Comparison of ENCODE assay signal across 29 mouse cellular contexts in genomic region chr4:89554711-89555466, GRCm38 (mm10).
DNase-seq lines count a peak whose midpoint lies in the region; ATAC-seq and TF ChIP-seq lines count a peak whose summit lies in the region.
"Had no signal": no experiment of that assay in that cellular context is flagged by ENCODE, and none has a peak within 500 bp of the region (broad histone marks: within the 10 kb centered on the region; RNA-seq: fewer than 3 reads in every experiment).

No protein-coding gene starts in this region.

- H3K36me3 ChIP-seq in MEL (ENCODE audit: control insufficient read depth in 1 of 2, insufficient read depth in 2 of 2, low read length in 2 of 2): peaks cover 0 to 37% of the 10 kb centered on the region in 2 experiments; a peak in 2 of 4 replicates
- H3K36me3 ChIP-seq in forebrain, postnatal 0 days (ENCODE audit: insufficient read depth): no peaks in the 10 kb centered on the region
- H3K36me3 ChIP-seq in forebrain, embryonic 16.5 days (ENCODE audit: control insufficient read depth, insufficient read depth): no peaks in the 10 kb centered on the region
- H3K36me3 ChIP-seq: embryonic facial prominence, embryonic 10.5 days; embryonic facial prominence, embryonic 13.5 days; forebrain, embryonic 12.5 days; heart, embryonic 15.5 days; hindbrain, embryonic 10.5 days; hindbrain, embryonic 13.5 days; intestine, embryonic 15.5 days had no signal

- H3K4me3 ChIP-seq in MEL (ENCODE audit: control insufficient read depth in 1 of 2, insufficient read depth in 1 of 2, low read depth in 2 of 2, low read length in 2 of 2): peak overlapping the region in 1 of 2 experiments; percentile 13; a peak in 1 of 4 replicates
- no peak overlapping the region for H3K4me3 ChIP-seq in forebrain, postnatal 0 days (ENCODE audit: low read depth, low read length)
- H3K4me3 ChIP-seq in forebrain, embryonic 16.5 days (replicated peaks; ENCODE audit: low read length): no peak overlapping the region
- H3K4me3 ChIP-seq: embryonic facial prominence, embryonic 10.5 days; embryonic facial prominence, embryonic 13.5 days; erythroblast, embryonic 14.5 days; forebrain, embryonic 12.5 days; heart, embryonic 15.5 days; hindbrain, embryonic 10.5 days; hindbrain, embryonic 13.5 days; intestine, embryonic 15.5 days had no signal

- TF ChIP-seq CTCF in MEL (IDR thresholded peaks at IDR 0.05 in 2 of 3, conservative IDR thresholded peaks at IDR 0.05 in 1 of 3; ENCODE audit: control insufficient read depth in 1 of 3, insufficient read depth in 1 of 3, low read depth in 2 of 3, low read length in 3 of 3, poor library complexity in 1 of 3, severe bottlenecking in 1 of 3): no peak
- TF ChIP-seq CTCF in forebrain, postnatal 0 days (IDR thresholded peaks at IDR 0.05; ENCODE audit: low read depth): no peak

- peak in 1 of 2 experiments; percentile 67 for TF ChIP-seq EP300 in MEL (IDR thresholded peaks at IDR 0.05; ENCODE audit: low read depth in 1 of 2, low read length in 2 of 2)

- peak; percentile 74 for ATAC-seq in granulocyte monocyte progenitor cell, adult 5-6 weeks (replicated peaks; ENCODE audit: poor library complexity, severe bottlenecking)
- ATAC-seq in forebrain, postnatal 0 days: no peak
- ATAC-seq in forebrain, embryonic 16.5 days: no peak
- ATAC-seq: hindbrain, embryonic 16.5 days; intestine, embryonic 15.5 days had no signal

- 74% methylated on average over 7 of the region's 7 CpGs for WGBS in forebrain, postnatal 0 days
- 66% methylated on average over 7 of the region's 7 CpGs for WGBS in forebrain, embryonic 16.5 days

- no peaks in the 10 kb centered on the region for H3K79me2 ChIP-seq in MEL (ENCODE audit: control insufficient read depth, insufficient read depth, low read length, poor library complexity)

- DNase-seq in 3T3-L1 (ENCODE audit: low read depth, low spot score): peak; percentile 15
- peak; percentile 78 for DNase-seq in MEL (ENCODE audit: low read depth, low spot score)
- no peak for DNase-seq in forebrain, postnatal 0 days
- no peak for DNase-seq in kidney, adult 9 months
- DNase-seq: adrenal gland, adult 2 months; adrenal gland, postnatal 14 days; cerebellum, adult 11 months; cerebellum, adult 2 months; cerebellum, adult 9-11 months; cerebellum, postnatal 25 days; embryo, embryonic 11 days; gastrocnemius, postnatal 10 days; gastrocnemius, postnatal 36 days; heart, adult 11 months; heart, postnatal 10 days; heart, postnatal 36 days; kidney, adult 11 months had no signal

- TF ChIP-seq RAD21 in MEL (IDR thresholded peaks at IDR 0.05; ENCODE audit: low read depth, low read length): no peak

- no peak overlapping the region for H3K4me2 ChIP-seq in forebrain, postnatal 0 days (ENCODE audit: low read depth)
- no peak overlapping the region for H3K4me2 ChIP-seq in forebrain, embryonic 16.5 days (ENCODE audit: low read length)
- H3K4me2 ChIP-seq: embryonic facial prominence, embryonic 13.5 days; forebrain, embryonic 12.5 days; heart, embryonic 11.5 days; heart, embryonic 15.5 days; hindbrain, embryonic 13.5 days; intestine, embryonic 15.5 days had no signal

- no peaks in the 10 kb centered on the region for H3K9me3 ChIP-seq in MEL (replicated peaks; ENCODE audit: insufficient read depth, low read length)
- H3K9me3 ChIP-seq in forebrain, postnatal 0 days (ENCODE audit: low read length): no peaks in the 10 kb centered on the region
- no peaks in the 10 kb centered on the region for H3K9me3 ChIP-seq in forebrain, embryonic 16.5 days (ENCODE audit: control insufficient read depth, low read length)
- H3K9me3 ChIP-seq: embryonic facial prominence, embryonic 10.5 days; embryonic facial prominence, embryonic 13.5 days; forebrain, embryonic 12.5 days; heart, embryonic 15.5 days; hindbrain, embryonic 10.5 days; hindbrain, embryonic 13.5 days; intestine, embryonic 15.5 days had no signal

- no peak for TF ChIP-seq POLR2A in MEL (IDR thresholded peaks at IDR 0.05; ENCODE audit: control insufficient read depth in 1 of 2, insufficient read depth in 1 of 2, low read depth in 1 of 2, low read length in 2 of 2, poor library complexity in 1 of 2)

- peaks cover 11 to 14% of the 10 kb centered on the region in 2 experiments for H3K4me1 ChIP-seq in MEL (ENCODE audit: control insufficient read depth in 1 of 2, insufficient read depth in 2 of 2, low read length in 2 of 2)
- H3K4me1 ChIP-seq in forebrain, postnatal 0 days (ENCODE audit: insufficient read depth): no peaks in the 10 kb centered on the region
- H3K4me1 ChIP-seq in forebrain, embryonic 16.5 days (replicated peaks; ENCODE audit: control insufficient read depth, insufficient read depth, low read length): no peaks in the 10 kb centered on the region
- H3K4me1 ChIP-seq: embryonic facial prominence, embryonic 10.5 days; forebrain, embryonic 12.5 days; heart, embryonic 15.5 days; hindbrain, embryonic 10.5 days; hindbrain, embryonic 13.5 days; intestine, embryonic 15.5 days had no signal

- peak overlapping the region; percentile 1; the same call in 1 of the 2 replicates for H3K9ac ChIP-seq in MEL (ENCODE audit: control insufficient read depth, low read depth, low read length, poor library complexity, severe bottlenecking)
- no peak overlapping the region for H3K9ac ChIP-seq in forebrain, postnatal 0 days
- H3K9ac ChIP-seq in forebrain, embryonic 16.5 days (replicated peaks; ENCODE audit: low read depth, low read length): no peak overlapping the region
- H3K9ac ChIP-seq: embryonic facial prominence, embryonic 13.5 days; forebrain, embryonic 12.5 days; heart, embryonic 15.5 days; hindbrain, embryonic 13.5 days; intestine, embryonic 15.5 days had no signal

- H3K27ac ChIP-seq in MEL (ENCODE audit: control insufficient read depth, low read depth, low read length): peak overlapping the region; percentile 28; the same call in 1 of the 2 replicates
- H3K27ac ChIP-seq in forebrain, postnatal 0 days (ENCODE audit: low read depth, low read length): no peak overlapping the region
- H3K27ac ChIP-seq in forebrain, embryonic 16.5 days (ENCODE audit: low read length): no peak overlapping the region
- H3K27ac ChIP-seq: embryonic facial prominence, embryonic 10.5 days; embryonic facial prominence, embryonic 13.5 days; forebrain, embryonic 12.5 days; heart, embryonic 15.5 days; hindbrain, embryonic 10.5 days; hindbrain, embryonic 13.5 days; intestine, embryonic 15.5 days had no signal

- no peaks in the 10 kb centered on the region for H3K27me3 ChIP-seq in MEL (ENCODE audit: control insufficient read depth in 1 of 2, insufficient read depth in 2 of 2, low read length in 2 of 2)
- no peaks in the 10 kb centered on the region for H3K27me3 ChIP-seq in forebrain, postnatal 0 days (ENCODE audit: insufficient read depth, low read length)
- no peaks in the 10 kb centered on the region for H3K27me3 ChIP-seq in forebrain, embryonic 16.5 days (replicated peaks; ENCODE audit: control insufficient read depth, insufficient read depth, low read length)
- H3K27me3 ChIP-seq: embryonic facial prominence, embryonic 13.5 days; forebrain, embryonic 12.5 days; heart, embryonic 15.5 days; hindbrain, embryonic 13.5 days; intestine, embryonic 15.5 days had no signal

TF ChIP-seq in MEL, 35 proteins besides CTCF, POLR2A, EP300 and RAD21:
- TF ChIP-seq RCOR1 (IDR thresholded peaks at IDR 0.05; ENCODE audit: low read depth, low read length) (peak; percentile 25; the same call in 1 of the 2 replicates), ETS1 (IDR thresholded peaks at IDR 0.05; ENCODE audit: low read depth, low read length) (peak; percentile 50; the same call in 1 of the 2 replicates), TAL1 (IDR thresholded peaks at IDR 0.05; ENCODE audit: low read length) (peak; percentile 14; the same call in 1 of the 2 replicates), MXI1 (IDR thresholded peaks at IDR 0.05; ENCODE audit: low read depth, low read length) (0 out of 2 replicates have a peak, but pooled peaks have one; percentile 56), BHLHE40 (IDR thresholded peaks at IDR 0.05; ENCODE audit: borderline replicate concordance, low read depth, low read length) (peak; percentile 47; the same call in 1 of the 2 replicates), ELF1 (IDR thresholded peaks at IDR 0.05; ENCODE audit: low read depth, low read length) (no peak), GABPA (IDR thresholded peaks at IDR 0.05; ENCODE audit: low read depth, low read length) (peak; percentile 78; the same call in 1 of the 2 replicates), GATA1 (IDR thresholded peaks at IDR 0.05; ENCODE audit: low read depth, low read length) (peak; percentile 68; the same call in 1 of the 2 replicates), MYB (IDR thresholded peaks at IDR 0.05; ENCODE audit: low read depth, low read length) (no peak), ZNF384 (IDR thresholded peaks at IDR 0.05; ENCODE audit: low read depth, low read length) (no peak), TCF12 (IDR thresholded peaks at IDR 0.05; ENCODE audit: low read depth, low read length) (peak; percentile 71)
TF ChIP-seq in MEL: peak in this region for 8.

Comparison
In these comparisons a context has a peak if more than half of its experiments do, and no peak if none do; other contexts are left out.
1. DNase-seq: peak in 3T3-L1 (single experiment) and MEL (single experiment); none in forebrain, postnatal 0 days (single experiment) and kidney, adult 9 months (single experiment).